Mouse (Mus musculus): ENCODE results near the gene Il17d. TPM values are rescaled to one million over a fixed set of nuclear protein-coding genes. Genes with fewer than 3 reads are reported as not detected.

Il17d gene
- 0.50 and 0.62 TPM in 2 replicates for polyA plus RNA-seq (2012; rRNA removed)
- 0.08 TPM in 1 of 2 replicates, not detected in the other for polyA plus RNA-seq (2014; fragmentation: Nextera tagmentation; extraction: Ambion mirVana)

DNA sequence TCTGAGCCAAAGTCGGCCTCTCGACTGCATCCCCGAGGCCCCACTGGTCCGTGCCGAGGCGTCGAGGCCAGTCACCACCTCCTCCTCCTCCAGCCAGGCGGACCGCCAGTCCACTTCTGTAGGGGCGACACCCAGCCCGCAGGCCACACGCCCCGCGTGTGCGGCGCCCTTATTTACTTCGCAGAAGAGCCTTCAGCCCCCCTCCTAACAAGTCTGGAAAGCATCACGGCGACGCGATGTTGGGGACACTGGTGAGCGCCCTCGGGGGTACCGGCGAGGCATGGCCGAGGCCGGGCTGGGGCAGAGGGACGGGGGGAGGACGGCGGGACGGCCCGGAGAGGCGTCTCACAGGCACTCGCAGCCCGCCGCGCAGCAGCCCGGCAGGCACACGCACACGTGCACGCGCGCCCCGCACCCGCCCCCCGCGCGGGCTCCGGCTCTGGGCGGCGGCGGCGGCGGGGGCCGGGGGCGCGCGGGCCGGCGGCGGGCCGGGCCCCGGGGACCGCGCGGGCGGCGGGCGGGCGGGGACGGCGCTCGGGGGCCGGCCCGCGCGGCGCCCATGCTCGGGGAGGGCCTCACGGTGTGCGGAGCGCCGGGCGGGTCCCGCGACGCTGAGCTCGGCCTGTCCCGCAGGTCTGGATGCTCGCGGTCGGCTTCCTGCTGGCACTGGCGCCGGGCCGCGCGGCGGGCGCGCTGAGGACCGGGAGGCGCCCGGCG, at the start of gene Il17d:
TSS of gene Il17d (plus strand) at position 107 of the 717 bp plus-strand sequence.
- ATAC-seq (ENCODE audit: insufficient read depth) (peak; percentile 47; the same call in 1 of the 2 replicates), DNase-seq (ENCODE audit: low read depth in 3 of 3, low spot score in 3 of 3) (no peak)
- no peak for TF ChIP-seq EP300 (IDR thresholded peaks at IDR 0.05; ENCODE audit: low read depth)
- no peak for TF ChIP-seq CTCF (IDR thresholded peaks at IDR 0.05; ENCODE audit: low read depth)
- H3K4me1 ChIP-seq (replicated peaks; ENCODE audit: control insufficient read depth in 2 of 2, insufficient read depth in 2 of 2, low read length in 1 of 2) = peaks cover 0 to 9% of the 10 kb centered on the region in 2 experiments; a peak in 3 of 4 replicates
- H3K27ac ChIP-seq = no peak within 1 kb of the TSS
- peak within 1 kb of the TSS; percentile 55 to 59 for H3K4me3 ChIP-seq (ENCODE audit: insufficient read depth in 1 of 2, low read depth in 2 of 2, low read length in 2 of 2)
- no peaks in the 10 kb centered on the region for H3K36me3 ChIP-seq (replicated peaks; ENCODE audit: control insufficient read depth, insufficient read depth, low read depth)
- peak within 1 kb of the TSS; percentile 68 for H3K4me2 ChIP-seq (ENCODE audit: low read depth)
- 1% methylated on average over 66 of the region's 104 CpGs for WGBS (ENCODE audit: insufficient replicate concordance)
- H3K9ac ChIP-seq (replicated peaks) = no peak within 1 kb of the TSS
- H3K9me3 ChIP-seq (ENCODE audit: control insufficient read depth, low read length) = no peaks in the 10 kb centered on the region
- H3K27me3 ChIP-seq (ENCODE audit: control insufficient read depth, insufficient read depth, low read length) = peaks cover 41% of the 10 kb centered on the region

DNA sequence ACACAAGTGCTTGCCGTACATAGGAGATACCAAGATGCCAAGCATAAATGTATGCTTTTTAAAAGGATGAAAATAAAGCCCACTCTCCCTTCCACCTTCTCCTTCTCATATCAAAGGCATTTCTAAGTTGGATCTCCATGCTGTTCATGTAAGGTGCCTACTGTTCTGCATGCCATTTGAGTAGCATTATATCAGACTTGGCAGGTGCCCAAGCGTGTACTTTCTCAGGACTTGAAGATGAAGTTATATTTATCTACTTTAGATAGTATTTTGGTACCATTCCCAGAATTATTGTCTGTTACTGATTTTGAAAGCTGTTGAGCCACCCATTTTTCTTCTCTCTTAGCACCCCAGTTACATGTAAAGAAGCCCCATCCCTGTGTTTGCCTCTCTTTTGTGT, 49.5 kb upstream of the Il17d start:
- H3K36me3 ChIP-seq (replicated peaks; ENCODE audit: control insufficient read depth, insufficient read depth, low read depth) = no peaks in the 10 kb centered on the region
- H3K4me1 ChIP-seq (replicated peaks; ENCODE audit: control insufficient read depth in 2 of 2, insufficient read depth in 2 of 2, low read length in 1 of 2) = no peaks in the 10 kb centered on the region
- DNase-seq (ENCODE audit: low read depth in 3 of 3, low spot score in 3 of 3) (no peak), ATAC-seq (ENCODE audit: insufficient read depth) (no peak)
- H3K4me2 ChIP-seq (ENCODE audit: low read depth) = no peak overlapping the region
- H3K9me3 ChIP-seq (ENCODE audit: control insufficient read depth, low read length) = no peaks in the 10 kb centered on the region
- no peak overlapping the region for H3K9ac ChIP-seq (replicated peaks)
- H3K4me3 ChIP-seq (ENCODE audit: insufficient read depth in 1 of 2, low read depth in 2 of 2, low read length in 2 of 2) = no peak overlapping the region
- TF ChIP-seq CTCF (IDR thresholded peaks at IDR 0.05; ENCODE audit: low read depth) (no peak), EP300 (IDR thresholded peaks at IDR 0.05; ENCODE audit: low read depth) (no peak)
- WGBS (ENCODE audit: insufficient replicate concordance) = 67% methylated on average over 2 of the region's 2 CpGs
- no peaks in the 10 kb centered on the region for H3K27me3 ChIP-seq (ENCODE audit: control insufficient read depth, insufficient read depth, low read length)
- no peak overlapping the region for H3K27ac ChIP-seq

DNA sequence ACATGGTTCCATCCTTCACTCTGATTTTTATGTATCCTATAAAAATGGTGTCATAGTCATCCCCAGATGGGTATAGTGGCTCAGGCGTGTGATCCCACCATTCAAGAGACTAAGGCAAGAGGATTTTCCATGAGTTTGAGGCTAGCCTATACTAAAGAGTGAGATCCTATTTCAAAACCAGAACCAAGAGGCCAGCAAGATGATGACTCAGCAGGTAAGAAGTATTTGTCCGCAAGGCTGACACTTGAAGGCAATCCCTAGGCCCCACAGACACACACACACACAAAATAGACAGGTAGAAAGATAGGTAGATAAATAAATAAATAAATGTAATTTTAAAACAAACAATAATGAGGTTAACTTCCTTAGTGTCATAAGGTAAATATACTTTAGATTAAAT, 42.3 kb upstream of the Il17d start:
- Histone ChIP-seq H3K9ac (replicated peaks) (no peak overlapping the region), H3K27ac (no peak overlapping the region), H3K36me3 (replicated peaks; ENCODE audit: control insufficient read depth, insufficient read depth, low read depth) (no peaks in the 10 kb centered on the region), H3K27me3 (ENCODE audit: control insufficient read depth, insufficient read depth, low read length) (no peaks in the 10 kb centered on the region), H3K4me1 (replicated peaks; ENCODE audit: control insufficient read depth in 2 of 2, insufficient read depth in 2 of 2, low read length in 1 of 2) (no peaks in the 10 kb centered on the region), H3K4me3 (ENCODE audit: insufficient read depth in 1 of 2, low read depth in 2 of 2, low read length in 2 of 2) (no peak overlapping the region), H3K4me2 (ENCODE audit: low read depth) (no peak overlapping the region), H3K9me3 (ENCODE audit: control insufficient read depth, low read length) (no peaks in the 10 kb centered on the region)
- ATAC-seq (ENCODE audit: insufficient read depth) (no peak), DNase-seq (ENCODE audit: low read depth in 3 of 3, low spot score in 3 of 3) (no peak)
- 64% methylated on average over 2 of the region's 2 CpGs for WGBS (ENCODE audit: insufficient replicate concordance)
- TF ChIP-seq EP300 (IDR thresholded peaks at IDR 0.05; ENCODE audit: low read depth) = no peak
- no peak for TF ChIP-seq CTCF (IDR thresholded peaks at IDR 0.05; ENCODE audit: low read depth)

DNA sequence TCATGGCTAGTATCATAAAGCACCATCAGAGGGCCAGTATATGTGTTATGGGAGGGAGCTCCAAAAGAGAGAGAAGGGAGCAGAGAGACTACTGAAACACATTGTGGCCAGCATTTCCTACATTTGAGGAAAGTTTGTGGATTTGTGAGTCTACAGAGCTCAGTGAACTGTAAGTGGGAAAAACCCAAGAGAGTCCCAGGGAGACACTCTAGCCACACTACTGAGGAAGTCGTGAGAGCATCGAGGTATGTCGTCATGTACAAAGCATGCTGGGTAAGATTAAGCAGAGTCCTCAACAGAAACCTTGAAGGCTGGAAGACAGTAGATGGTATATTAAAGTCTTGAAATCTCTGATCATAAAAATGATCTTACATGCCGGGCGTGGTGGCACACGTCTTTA, 40.4 kb upstream of the Il17d start:
- Histone ChIP-seq H3K4me3 (ENCODE audit: insufficient read depth in 1 of 2, low read depth in 2 of 2, low read length in 2 of 2) (no peak overlapping the region), H3K36me3 (replicated peaks; ENCODE audit: control insufficient read depth, insufficient read depth, low read depth) (no peaks in the 10 kb centered on the region), H3K9me3 (ENCODE audit: control insufficient read depth, low read length) (no peaks in the 10 kb centered on the region), H3K4me1 (replicated peaks; ENCODE audit: control insufficient read depth in 2 of 2, insufficient read depth in 2 of 2, low read length in 1 of 2) (no peaks in the 10 kb centered on the region), H3K9ac (replicated peaks) (no peak overlapping the region), H3K27me3 (ENCODE audit: control insufficient read depth, insufficient read depth, low read length) (no peaks in the 10 kb centered on the region), H3K27ac (no peak overlapping the region), H3K4me2 (ENCODE audit: low read depth) (no peak overlapping the region)
- TF ChIP-seq CTCF (IDR thresholded peaks at IDR 0.05; ENCODE audit: low read depth) = no peak
- TF ChIP-seq EP300 (IDR thresholded peaks at IDR 0.05; ENCODE audit: low read depth) = no peak
- ATAC-seq (ENCODE audit: insufficient read depth) = no peak
- 79% methylated on average over 6 of the region's 6 CpGs for WGBS (ENCODE audit: insufficient replicate concordance)
- DNase-seq (ENCODE audit: low read depth in 3 of 3, low spot score in 3 of 3) = no peak

DNA sequence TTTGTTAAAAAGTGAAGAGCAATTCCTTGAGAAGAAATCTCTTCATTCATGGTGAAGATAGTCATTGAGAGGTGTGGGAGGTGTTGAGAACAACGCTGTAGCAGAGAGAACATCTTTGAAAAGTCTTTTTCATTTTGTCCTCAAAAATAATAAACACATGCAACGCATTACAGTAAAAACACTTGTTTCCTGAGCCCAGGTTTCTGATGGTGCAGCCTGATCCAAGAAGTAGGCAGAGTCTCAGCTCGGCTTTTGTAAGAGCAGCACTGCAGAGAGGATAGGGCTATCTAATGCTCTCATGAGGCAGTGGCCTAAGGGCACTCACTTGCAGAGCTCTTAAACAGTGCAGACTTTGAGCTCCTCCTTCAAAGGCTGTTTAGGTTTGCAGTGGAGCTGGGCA, 34.9 kb upstream of the Il17d start:
- no peaks in the 10 kb centered on the region for H3K27me3 ChIP-seq (ENCODE audit: control insufficient read depth, insufficient read depth, low read length)
- TF ChIP-seq CTCF (IDR thresholded peaks at IDR 0.05; ENCODE audit: low read depth) (no peak), EP300 (IDR thresholded peaks at IDR 0.05; ENCODE audit: low read depth) (no peak)
- ATAC-seq (ENCODE audit: insufficient read depth) (no peak), DNase-seq (ENCODE audit: low read depth in 3 of 3, low spot score in 3 of 3) (no peak)
- WGBS (ENCODE audit: insufficient replicate concordance) = 63% methylated on average over 3 of the region's 3 CpGs
- H3K4me1 ChIP-seq (replicated peaks; ENCODE audit: control insufficient read depth in 2 of 2, insufficient read depth in 2 of 2, low read length in 1 of 2) = no peaks in the 10 kb centered on the region
- H3K36me3 ChIP-seq (replicated peaks; ENCODE audit: control insufficient read depth, insufficient read depth, low read depth) = no peaks in the 10 kb centered on the region
- no peak overlapping the region for H3K4me2 ChIP-seq (ENCODE audit: low read depth)
- no peaks in the 10 kb centered on the region for H3K9me3 ChIP-seq (ENCODE audit: control insufficient read depth, low read length)
- no peak overlapping the region for H3K4me3 ChIP-seq (ENCODE audit: insufficient read depth in 1 of 2, low read depth in 2 of 2, low read length in 2 of 2)
- no peak overlapping the region for H3K9ac ChIP-seq (replicated peaks)
- H3K27ac ChIP-seq = no peak overlapping the region

All from liver, embryonic 14.5 days (tissue).